Mouse (Mus musculus) embryonic fibroblast, embryonic 13.5 days (primary cell): Measurements from ENCODE around the gene Dgke. TPM values are rescaled to one million over a fixed set of nuclear protein-coding genes. Genes with fewer than 3 reads are reported as not detected.
A peak's percentile ranks its signal among the peaks of the same experiment; 100 is the strongest.

Experiments used
- H3K27ac ChIP-seq: 2 replicates; pipeline ENCODE4 v1.5.1; 2012; ENCODE audit warnings: low read length, control low read depth, inconsistent platforms; ENCODE audit not compliant: insufficient read depth
- H3K4me1 ChIP-seq: 2 replicates; pipeline ENCODE4 v1.6.1; 2011; ENCODE audit warnings: low read length; ENCODE audit not compliant: control insufficient read depth, insufficient read depth
- H3K4me3 ChIP-seq: 2 replicates; pipeline ENCODE4 v1.5.1; 2011; ENCODE audit warnings: mild to moderate bottlenecking, control low read depth, low read length; ENCODE audit not compliant: insufficient read depth
- CTCF ChIP-seq: IDR thresholded peaks from 2 replicates; pipeline ENCODE4 v1.5.1; 2011; ENCODE audit warnings: mild to moderate bottlenecking, control low read depth, low read length, moderate library complexity, borderline replicate concordance; ENCODE audit not compliant: insufficient read depth
- POLR2A ChIP-seq: IDR thresholded peaks from 2 replicates; pipeline ENCODE4 v1.6.1; 2011; ENCODE audit warnings: low read depth, mild to moderate bottlenecking, control low read depth, low read length, moderate library complexity
- polyA plus RNA-seq: library from polyadenylated mRNA; stranded (reverse); fragments of >200 nt; gene quantifications from 2 replicates; pipeline ENCODE4 v1.2.4, GENCODE M21; 2011; ENCODE audit warnings: low read depth; ENCODE audit not compliant: missing spikeins, insufficient read length

Dgke gene
- polyA plus RNA-seq, 1 experiment: 7.8 TPM

DNA sequence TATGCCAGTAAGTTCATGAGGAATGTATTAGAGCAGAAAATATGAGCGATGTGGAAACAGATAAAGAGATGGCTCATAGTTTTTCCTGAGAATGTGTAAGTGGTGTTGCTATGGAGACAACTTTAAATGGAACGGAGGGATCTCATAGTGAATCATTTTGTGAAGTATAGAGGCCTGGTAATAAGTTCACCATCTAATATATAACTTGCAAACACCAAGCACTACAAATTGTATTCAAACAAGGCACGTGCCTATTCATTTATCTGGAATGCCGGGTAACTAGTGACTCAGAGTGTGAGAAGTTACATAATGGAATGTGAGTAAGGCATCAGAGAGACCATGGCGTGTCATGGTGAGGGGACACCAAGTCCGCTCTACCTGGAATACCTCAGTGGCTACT, 28.2 kb downstream of the Dgke start:
- no peak overlapping the region for H3K27ac ChIP-seq
- no peak for TF ChIP-seq POLR2A
- TF ChIP-seq CTCF: no peak
- no peak overlapping the region for H3K4me3 ChIP-seq
- peaks cover 2% of the 10 kb centered on the region; the same call in 1 of the 2 replicates for H3K4me1 ChIP-seq

DNA sequence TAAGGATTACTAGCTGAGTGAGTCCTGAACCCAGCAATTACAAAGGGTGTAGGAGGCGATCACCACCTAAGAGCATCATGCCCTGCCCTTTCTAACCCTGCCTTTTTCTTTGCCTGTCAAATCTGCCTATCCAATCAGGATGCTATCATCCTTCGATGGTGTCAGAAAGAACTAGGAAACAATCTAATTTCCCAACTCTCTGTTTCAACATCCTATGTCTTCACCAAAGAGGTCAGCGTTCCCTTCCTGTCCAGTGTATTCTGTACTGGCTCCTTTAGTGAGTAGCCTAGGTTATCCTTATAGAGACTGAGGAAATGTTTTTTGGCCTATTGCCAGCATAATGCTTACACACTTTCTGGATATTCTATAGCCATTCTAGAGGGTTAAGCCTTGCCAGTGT, 31.1 kb downstream of the Dgke start:
- Histone ChIP-seq H3K4me3 (no peak overlapping the region), H3K4me1 (peaks cover 4% of the 10 kb centered on the region; the same call in 1 of the 2 replicates), H3K27ac (no peak overlapping the region)
- TF ChIP-seq CTCF (no peak), POLR2A (no peak)

DNA sequence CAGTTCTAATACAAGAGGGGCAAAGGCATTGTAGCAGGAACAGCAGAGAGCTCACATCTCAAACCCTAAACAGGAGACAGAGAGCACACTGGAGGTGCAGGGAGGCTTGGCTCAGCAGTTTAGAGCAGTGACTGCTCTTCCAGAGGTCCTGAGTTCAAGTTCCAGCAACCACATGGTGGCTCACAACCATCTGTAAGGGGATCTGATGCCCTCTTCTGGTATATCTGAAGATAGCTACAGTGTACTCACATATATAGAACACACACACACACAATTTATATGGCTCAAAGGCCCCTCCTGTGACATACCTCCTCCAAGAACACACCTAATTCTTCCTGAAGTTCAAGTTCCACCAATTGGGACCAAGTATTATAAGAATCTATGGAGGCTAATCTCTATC, 32.1 kb downstream of the Dgke start:
- no peak overlapping the region for H3K4me3 ChIP-seq
- TF ChIP-seq POLR2A (no peak), CTCF (no peak)
- peaks cover 4% of the 10 kb centered on the region; the same call in 1 of the 2 replicates for H3K4me1 ChIP-seq
- H3K27ac ChIP-seq: no peak overlapping the region

DNA sequence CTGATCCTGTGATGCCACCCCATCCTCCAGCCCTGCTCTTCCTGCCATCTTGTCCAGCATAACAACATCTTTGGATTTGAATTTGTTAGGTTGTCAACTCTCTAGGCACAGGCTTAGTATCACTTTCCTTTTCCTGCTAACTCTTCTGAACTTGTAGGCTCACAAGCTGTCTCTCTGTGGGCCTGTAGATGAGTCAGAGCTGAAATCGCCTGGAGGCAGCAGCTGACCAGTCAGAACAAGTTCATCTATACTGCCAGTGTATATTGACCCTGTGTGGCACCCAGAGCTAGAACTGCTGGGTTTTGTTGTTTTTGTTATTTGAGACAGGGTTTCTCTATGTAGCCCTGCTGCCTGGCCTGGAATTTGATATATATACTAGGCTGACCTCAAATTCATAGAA, 35.5 kb downstream of the Dgke start:
- TF ChIP-seq POLR2A (no peak), CTCF (no peak)
- Histone ChIP-seq H3K4me1 (0 out of 2 replicates have a peak, but pooled peaks cover 3% of the 10 kb centered on the region), H3K4me3 (no peak overlapping the region), H3K27ac (no peak overlapping the region)

DNA sequence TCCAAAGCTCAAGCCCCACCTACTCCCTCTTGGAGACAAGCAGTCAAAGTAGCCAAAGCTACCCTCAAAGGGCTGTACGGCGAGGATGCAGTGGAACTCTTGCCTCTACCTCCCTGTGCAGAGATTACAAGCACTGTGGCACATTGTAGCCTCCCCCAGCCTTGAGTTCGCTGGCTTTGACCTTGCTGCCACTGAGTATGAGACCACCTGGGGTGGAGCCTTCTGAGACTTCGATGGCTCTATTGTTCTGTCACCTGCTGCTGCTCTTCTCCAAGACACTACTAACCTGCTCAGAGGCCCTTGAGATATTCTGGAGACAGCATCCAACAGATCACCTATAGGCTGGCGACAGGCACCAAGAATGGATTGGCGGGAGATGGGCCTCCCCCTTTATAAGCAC, 36.1 kb downstream of the Dgke start:
- Histone ChIP-seq H3K4me3 (no peak overlapping the region), H3K4me1 (0 out of 2 replicates have a peak, but pooled peaks cover 3% of the 10 kb centered on the region), H3K27ac (no peak overlapping the region)
- TF ChIP-seq CTCF: no peak
- no peak for TF ChIP-seq POLR2A

DNA sequence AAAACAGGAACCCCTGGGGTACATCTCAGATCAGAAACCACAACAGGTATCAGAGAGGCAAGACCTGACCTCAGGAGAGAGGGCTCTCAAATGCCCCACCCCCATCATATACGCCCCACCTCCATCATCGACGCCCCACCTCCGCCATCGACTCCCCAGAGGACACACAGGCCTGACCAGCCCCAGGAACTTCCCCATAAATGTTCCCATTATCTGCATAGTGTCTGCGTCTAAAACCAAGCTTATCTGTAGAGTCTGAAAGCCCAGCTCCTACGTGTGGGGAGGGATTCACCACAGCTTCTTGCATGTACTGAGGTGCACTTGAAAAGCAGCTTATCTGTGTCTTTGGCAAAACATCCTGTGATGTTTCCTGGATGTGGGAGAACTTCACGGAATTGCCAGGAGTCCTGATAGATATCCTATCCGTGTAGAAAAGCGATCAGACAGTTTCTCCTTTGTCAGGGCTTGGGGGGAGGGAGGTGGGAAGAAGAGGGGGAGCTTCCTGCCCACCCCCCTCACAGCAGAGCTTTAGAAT, 37.7 kb downstream of the Dgke start:
- Histone ChIP-seq H3K4me3 (no peak overlapping the region), H3K27ac (no peak overlapping the region), H3K4me1 (peaks cover 7% of the 10 kb centered on the region; the same call in 1 of the 2 replicates)
- no peak for TF ChIP-seq POLR2A

DNA sequence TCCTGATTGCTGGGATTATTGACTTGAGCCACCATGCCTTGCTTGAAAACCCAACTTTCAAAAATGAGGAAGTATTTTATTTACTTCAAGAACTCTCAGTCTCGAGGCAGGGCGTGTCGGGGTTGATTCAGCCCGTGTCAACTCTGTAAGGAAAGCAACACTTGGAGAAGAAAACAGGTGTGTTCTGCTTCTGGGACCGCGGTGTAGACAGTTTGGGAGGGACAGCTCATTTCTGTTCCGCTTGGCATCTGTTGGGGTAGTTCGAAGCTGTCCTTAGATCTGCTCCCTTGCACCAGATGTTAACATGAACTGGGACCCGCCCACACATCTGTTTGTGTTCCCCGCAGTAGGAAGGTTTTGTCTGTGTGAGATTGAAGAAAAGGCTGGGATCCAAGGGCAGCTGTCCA, 38.7 kb downstream of the Dgke start:
- Histone ChIP-seq H3K4me1 (peaks cover 7% of the 10 kb centered on the region; the same call in 1 of the 2 replicates), H3K4me3 (no peak overlapping the region), H3K27ac (no peak overlapping the region)
- TF ChIP-seq POLR2A (no peak), CTCF (no peak)

DNA sequence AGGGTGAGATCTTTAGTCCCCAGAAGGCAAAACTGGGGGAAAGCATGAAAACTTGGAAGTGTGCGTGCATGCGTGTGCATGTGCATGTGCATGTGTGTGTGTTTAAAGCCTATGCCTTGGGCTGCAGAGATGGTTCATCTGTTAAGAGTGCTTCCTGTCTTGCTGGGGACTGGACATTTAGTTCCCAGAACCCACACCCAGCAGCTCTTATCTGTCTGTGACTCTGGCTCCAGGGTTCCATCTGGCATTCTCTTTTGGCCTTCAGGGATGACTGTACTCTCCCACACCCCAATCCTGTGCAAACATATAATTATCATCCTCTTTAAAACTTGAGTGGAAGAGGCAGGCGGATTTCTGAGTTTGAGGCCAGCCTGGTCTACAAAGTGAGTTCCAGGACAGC, 40.5 kb downstream of the Dgke start:
- TF ChIP-seq POLR2A: no peak
- Histone ChIP-seq H3K4me1 (peaks cover 7% of the 10 kb centered on the region), H3K27ac (no peak overlapping the region), H3K4me3 (no peak overlapping the region)

DNA sequence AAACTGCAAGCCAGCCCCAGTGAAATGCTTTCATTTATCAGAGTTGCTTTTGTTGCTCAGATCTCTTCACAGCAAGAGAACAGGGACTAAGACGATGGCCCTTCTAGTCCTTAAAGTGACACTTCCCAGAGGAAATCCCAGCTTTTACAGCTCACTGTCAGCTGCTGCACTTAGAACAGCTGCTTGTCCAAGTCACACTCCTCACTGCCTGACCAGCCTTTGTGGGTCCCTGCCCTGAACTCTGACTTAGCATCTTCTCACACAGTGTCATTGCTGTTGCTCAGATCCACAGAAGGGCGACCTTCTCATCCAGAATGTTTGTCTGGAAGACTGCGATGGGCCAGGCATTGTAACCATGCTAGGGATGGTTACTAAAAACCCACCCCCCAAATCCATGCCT, 41.0 kb downstream of the Dgke start:
- TF ChIP-seq CTCF (no peak), POLR2A (no peak)
- H3K4me1 ChIP-seq: peaks cover 5% of the 10 kb centered on the region
- no peak overlapping the region for H3K4me3 ChIP-seq
- H3K27ac ChIP-seq: no peak overlapping the region

DNA sequence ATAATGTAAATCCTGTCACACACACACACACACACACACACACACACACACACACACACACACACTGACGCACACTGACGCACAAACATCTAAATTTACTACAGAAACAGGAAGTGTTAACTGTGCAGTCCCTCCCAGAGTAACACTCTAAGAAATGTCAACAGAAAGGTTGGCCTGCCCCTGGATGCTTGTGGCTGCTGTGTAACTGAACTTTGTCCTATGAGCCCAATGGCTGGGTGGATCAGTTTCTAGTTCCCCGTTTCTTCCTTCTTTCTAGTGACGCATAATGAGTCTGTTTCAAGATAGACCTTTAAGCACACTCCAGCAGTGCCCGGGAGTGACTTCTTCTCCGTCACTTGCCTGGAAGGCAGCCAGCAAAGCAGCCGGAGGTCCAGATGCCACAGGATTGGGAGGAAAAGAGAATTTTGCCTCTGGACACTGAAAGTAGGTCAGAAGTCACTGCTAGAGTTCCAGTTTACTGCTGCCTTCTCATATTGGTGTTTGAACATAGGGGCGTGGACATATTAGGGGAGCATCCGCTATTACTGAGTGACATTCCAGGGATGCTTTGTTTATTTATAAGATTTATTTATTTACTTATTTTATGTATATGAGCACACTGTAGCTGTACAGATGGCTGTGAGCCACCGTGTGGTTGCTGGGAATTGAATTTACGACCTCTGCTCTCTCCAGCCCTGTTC, 42.3 kb downstream of the Dgke start:
- peak overlapping the region; percentile 50; the same call in 1 of the 2 replicates for H3K27ac ChIP-seq
- TF ChIP-seq CTCF (no peak), POLR2A (no peak)
- peaks cover 5% of the 10 kb centered on the region for H3K4me1 ChIP-seq
- H3K4me3 ChIP-seq: no peak overlapping the region
